Mouse (Mus musculus) hindbrain, embryonic 12.5 days (tissue): ENCODE results near the gene C2. TPM values are rescaled to one million over a fixed set of nuclear protein-coding genes. Genes with fewer than 3 reads are reported as not detected.

Experiments
- ATAC-seq: fragments of 200-750 bp; cut with Nextera tagmentation; 2 replicates; pipeline ENCODE4 v1.8.0; 2017; ENCODE audit warnings: moderate TSS enrichment; ENCODE audit not compliant: low FRiP score
- H3K27ac ChIP-seq: fragments of 300-500 bp; sonication (generic); 2 replicates; pipeline ENCODE4 v1.5.1; 2016; ENCODE audit warnings: mild to moderate bottlenecking
- H3K27me3 ChIP-seq: fragments of 300-500 bp; sonication (generic); 2 replicates; pipeline ENCODE4 v1.6.1; 2016; ENCODE audit warnings: mild to moderate bottlenecking
- H3K36me3 ChIP-seq: fragments of 300-500 bp; sonication (generic); 2 replicates; pipeline ENCODE4 v1.6.1; 2016; ENCODE audit warnings: mild to moderate bottlenecking
- H3K4me1 ChIP-seq: fragments of 300-500 bp; sonication (generic); 2 replicates; pipeline ENCODE4 v1.6.1; 2016
- H3K4me2 ChIP-seq: fragments of 300-500 bp; sonication (generic); replicated peaks from 2 replicates; pipeline ENCODE4 v1.6.1; 2016; ENCODE audit warnings: mild to moderate bottlenecking
- H3K4me3 ChIP-seq: fragments of 300-500 bp; sonication (generic); 2 replicates; pipeline ENCODE4 v1.5.1; 2016; ENCODE audit warnings: mild to moderate bottlenecking
- H3K9ac ChIP-seq: fragments of 300-500 bp; sonication (generic); 2 replicates; pipeline ENCODE4 v1.6.1; 2016; ENCODE audit warnings: mild to moderate bottlenecking, moderate library complexity
- H3K9me3 ChIP-seq: fragments of 300-500 bp; sonication (generic); replicated peaks from 2 replicates; pipeline ENCODE4 v1.6.1; 2016; ENCODE audit warnings: mild to moderate bottlenecking
- WGBS: fragments of 180-500 bp; shearing (Covaris S2); methylation state at CpG from one replicate; pipeline ENCODE4 v1.1.7; 2016; 5-methylcytosine and 5-hydroxymethylcytosine counted together
- polyA plus RNA-seq: library from polyadenylated mRNA; unstranded; fragments of >200 nt; fragmentation: Nextera tagmentation; extraction: Ambion mirVana; gene quantifications from 2 replicates; pipeline ENCODE4 v1.2.1, GENCODE M21; 2016

C2 gene
- polyA plus RNA-seq, 1 experiment from 2014 or later = 2.6 TPM

- Histone ChIP-seq H3K4me1 (no peaks in the 10 kb centered on the region), H3K4me2 (no peak overlapping the region), H3K27me3 (no peaks in the 10 kb centered on the region), H3K4me3 (no peak overlapping the region), H3K27ac (no peak overlapping the region), H3K36me3 (peaks cover 3% of the 10 kb centered on the region; the same call in 1 of the 2 replicates), H3K9me3 (no peaks in the 10 kb centered on the region), H3K9ac (no peak overlapping the region)
- WGBS = 68% methylated on average over 13 of the region's 13 CpGs
- ATAC-seq = no peak
These were observed 36.2 kb downstream of the C2 start for GRCm38 (mm10) chr17:34861704-34862415.

- Histone ChIP-seq H3K36me3 (peaks cover 14% of the 10 kb centered on the region), H3K27me3 (no peaks in the 10 kb centered on the region), H3K9ac (no peak overlapping the region), H3K27ac (no peak overlapping the region), H3K9me3 (no peaks in the 10 kb centered on the region), H3K4me2 (no peak overlapping the region), H3K4me3 (no peak overlapping the region), H3K4me1 (no peaks in the 10 kb centered on the region)
- ATAC-seq = no peak
- WGBS = 86% methylated on average over 9 of the region's 9 CpGs
These were observed 37.6 kb downstream of the C2 start for GRCm38 (mm10) chr17:34860514-34860913.

GRCm38 (mm10) chr17:34858670-34859069 lies 39.4 kb downstream of the C2 start:
- no peak overlapping the region for H3K4me2 ChIP-seq
- no peaks in the 10 kb centered on the region for H3K9me3 ChIP-seq
- WGBS = 91% methylated on average over 4 of the region's 4 CpGs
- no peak overlapping the region for H3K27ac ChIP-seq
- ATAC-seq = no peak
- H3K4me3 ChIP-seq = no peak overlapping the region
- H3K27me3 ChIP-seq = no peaks in the 10 kb centered on the region
- no peaks in the 10 kb centered on the region for H3K4me1 ChIP-seq
- H3K36me3 ChIP-seq = peaks cover 33% of the 10 kb centered on the region
- H3K9ac ChIP-seq = no peak overlapping the region

DNA sequence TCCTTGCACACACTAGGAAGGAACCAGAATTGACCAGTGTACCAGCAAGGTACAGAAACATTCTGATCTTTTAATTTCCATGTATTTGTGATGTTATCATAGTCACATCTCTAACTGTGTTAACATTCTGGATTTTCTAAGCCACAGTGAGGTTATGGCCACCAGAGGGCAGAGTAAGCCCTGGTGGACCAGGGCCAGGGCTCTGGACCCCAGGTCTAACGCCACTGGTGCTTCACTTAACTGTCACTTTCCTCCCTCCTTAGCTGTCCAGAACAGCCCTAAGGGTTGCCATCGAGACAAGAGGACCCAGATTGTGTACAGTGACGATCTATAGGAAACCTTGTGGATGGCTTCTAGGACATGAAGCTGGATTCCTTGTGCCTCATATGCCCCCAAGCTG lies 42.2 kb downstream of the C2 start:
- WGBS = 50% methylated on average over 3 of the region's 3 CpGs
- H3K27ac ChIP-seq = no peak overlapping the region
- H3K4me1 ChIP-seq = peaks cover 8% of the 10 kb centered on the region
- no peak overlapping the region for H3K4me3 ChIP-seq
- no peak overlapping the region for H3K9ac ChIP-seq
- peaks cover 49% of the 10 kb centered on the region for H3K36me3 ChIP-seq
- ATAC-seq = 0 out of 2 replicates have a peak, but pooled peaks have one; percentile 50
- H3K4me2 ChIP-seq = no peak overlapping the region
- no peaks in the 10 kb centered on the region for H3K27me3 ChIP-seq
- no peaks in the 10 kb centered on the region for H3K9me3 ChIP-seq

DNA sequence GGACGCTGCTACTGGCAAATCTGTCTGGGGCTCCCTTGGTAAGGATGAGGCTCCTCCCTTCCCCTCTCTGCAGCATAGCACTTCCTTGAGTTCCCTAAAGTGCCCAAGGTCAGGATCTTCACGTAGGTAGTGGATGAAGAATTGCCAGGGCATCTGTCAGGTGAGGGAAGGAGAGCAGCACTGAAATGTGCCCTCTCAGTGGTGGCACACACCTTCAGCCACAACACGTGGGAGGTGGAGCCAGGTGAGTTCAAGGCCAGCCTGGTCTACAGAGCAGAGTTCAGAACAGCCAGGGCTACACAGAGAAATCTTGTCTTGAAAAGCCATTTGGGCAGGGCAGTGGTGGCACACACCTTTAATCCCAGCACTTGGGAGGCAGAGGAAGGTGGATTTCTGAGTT lies 43.3 kb downstream of the C2 start:
- Histone ChIP-seq H3K9ac (no peak overlapping the region), H3K36me3 (peaks cover 49% of the 10 kb centered on the region), H3K27ac (no peak overlapping the region), H3K9me3 (no peaks in the 10 kb centered on the region), H3K4me1 (peaks cover 11% of the 10 kb centered on the region), H3K4me2 (no peak overlapping the region), H3K27me3 (no peaks in the 10 kb centered on the region), H3K4me3 (no peak overlapping the region)
- ATAC-seq = no peak
- 85% methylated on average over 3 of the region's 3 CpGs for WGBS

- H3K27me3 ChIP-seq = no peaks in the 10 kb centered on the region
- 72% methylated on average over 8 of the region's 8 CpGs for WGBS
- no peaks in the 10 kb centered on the region for H3K9me3 ChIP-seq
- no peak overlapping the region for H3K4me3 ChIP-seq
- peaks cover 49% of the 10 kb centered on the region for H3K36me3 ChIP-seq
- H3K4me2 ChIP-seq = no peak overlapping the region
- H3K9ac ChIP-seq = no peak overlapping the region
- ATAC-seq = no peak
- H3K4me1 ChIP-seq = peaks cover 20% of the 10 kb centered on the region
- H3K27ac ChIP-seq = no peak overlapping the region
These were observed 44.6 kb downstream of the C2 start for GRCm38 (mm10) chr17:34853511-34853910.

DNA sequence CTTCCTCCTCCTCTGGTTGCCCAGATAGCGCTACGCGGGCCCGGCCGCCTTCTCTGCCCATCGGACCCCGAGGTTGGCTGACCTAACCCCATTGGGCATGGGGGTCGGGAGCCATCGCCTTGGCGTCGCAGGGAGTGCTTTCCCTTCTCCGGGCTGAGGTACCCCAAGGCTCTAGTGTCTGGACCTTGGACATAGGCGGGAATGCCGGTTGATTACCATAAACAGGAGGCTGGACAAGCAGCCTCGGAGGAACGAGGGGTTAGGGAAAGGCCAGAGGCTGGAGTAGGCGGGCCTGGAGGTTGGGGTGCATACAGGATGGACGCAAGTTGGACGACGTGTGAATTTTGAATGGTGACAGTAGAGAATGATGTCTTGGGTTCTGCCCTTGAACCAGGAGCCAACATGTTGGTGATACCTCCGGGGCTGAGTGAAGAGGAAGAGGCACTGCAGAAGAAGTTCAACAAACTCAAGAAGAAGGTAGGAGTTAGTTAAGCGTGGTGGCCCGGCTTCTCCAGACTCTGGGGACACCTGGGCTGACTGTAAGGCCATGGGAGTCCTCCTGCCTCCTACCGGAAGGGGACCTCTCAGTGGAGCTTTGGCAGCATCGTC lies 47.4 kb downstream of the C2 start:
- no peak overlapping the region; the same call in 1 of the 2 replicates for H3K27ac ChIP-seq
- no peak for ATAC-seq
- peak overlapping the region; percentile 80 for H3K9ac ChIP-seq
- H3K27me3 ChIP-seq = no peaks in the 10 kb centered on the region
- WGBS = under 1% methylated on average over 25 of the region's 25 CpGs
- H3K9me3 ChIP-seq = no peaks in the 10 kb centered on the region
- H3K4me2 ChIP-seq = peak overlapping the region; percentile 94
- peaks cover 62% of the 10 kb centered on the region for H3K36me3 ChIP-seq
- peak overlapping the region; percentile 71 for H3K4me3 ChIP-seq
- H3K4me1 ChIP-seq = peaks cover 20% of the 10 kb centered on the region

GRCm38 (mm10) chr17:34849722-34850516 lies 48.1 kb downstream of the C2 start, which contains the start of the genes Skiv2l and Nelfe:
Gene Skiv2l (minus strand): TSS chr17:34850210.
Gene Nelfe (plus strand): TSS chr17:34850391.
- no peak within 1 kb of the TSS; the same call in 1 of the 2 replicates for H3K27ac ChIP-seq

DNA sequence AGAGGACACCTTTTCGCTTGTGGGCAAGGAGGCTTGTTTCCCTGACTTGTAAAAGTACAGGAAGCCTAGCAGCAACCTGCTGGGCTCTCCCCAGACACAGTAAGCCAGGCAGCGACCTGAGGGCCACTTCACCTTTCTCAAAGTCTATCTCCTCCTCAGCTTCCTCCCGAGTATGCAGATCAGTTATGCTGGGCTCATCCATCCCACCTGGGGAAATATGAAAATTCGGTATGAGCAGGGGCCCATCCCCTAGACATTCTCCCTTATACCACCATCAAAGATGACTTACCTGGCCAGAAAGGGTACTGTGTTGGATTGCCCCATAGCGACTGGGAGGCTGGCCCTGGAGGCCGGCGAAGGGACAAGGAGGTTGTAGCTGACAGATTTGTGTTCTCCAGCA lies 50.5 kb downstream of the C2 start:
- H3K27me3 ChIP-seq = no peaks in the 10 kb centered on the region

More at GRCm38 (mm10) chr17:34849722-34850516, 48.1 kb downstream of the C2 start, which contains the start of the genes Skiv2l and Nelfe:
- Histone ChIP-seq H3K27me3 (no peaks in the 10 kb centered on the region), H3K9me3 (no peaks in the 10 kb centered on the region), H3K9ac (peak within 1 kb of the TSS; percentile 80), H3K4me2 (peak within 1 kb of the TSS; percentile 94), H3K36me3 (peaks cover 62% of the 10 kb centered on the region), H3K4me1 (peaks cover 20% of the 10 kb centered on the region), H3K4me3 (peak within 1 kb of the TSS; percentile 71)
- peak; percentile 96 for ATAC-seq
- WGBS = under 1% methylated on average over 64 of the region's 65 CpGs

DNA sequence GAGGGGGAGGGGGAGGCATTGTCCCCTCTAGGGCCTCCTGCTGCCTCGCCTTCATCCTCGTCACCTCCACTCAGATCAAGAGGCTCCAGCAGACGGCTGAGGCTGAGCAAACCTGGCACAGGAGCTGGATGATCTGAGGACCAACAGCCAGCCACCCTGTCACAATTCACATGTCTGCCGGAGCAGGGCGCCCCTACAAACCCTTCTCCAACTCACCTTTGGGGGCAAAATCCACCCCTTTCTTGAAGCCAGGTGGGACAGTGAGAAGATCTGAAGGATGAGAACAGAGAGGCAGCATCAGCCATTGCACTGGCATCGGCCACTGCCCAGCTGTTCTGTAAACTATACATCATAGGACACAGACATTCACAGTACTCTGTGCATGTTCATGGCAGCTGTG lies 50.9 kb downstream of the C2 start:
- 87% methylated on average over 6 of the region's 6 CpGs for WGBS
- peaks cover 62% of the 10 kb centered on the region for H3K36me3 ChIP-seq
- no peak for ATAC-seq
- H3K27me3 ChIP-seq = no peaks in the 10 kb centered on the region
- H3K4me1 ChIP-seq = peaks cover 20% of the 10 kb centered on the region
- H3K4me2 ChIP-seq = no peak overlapping the region
- no peak overlapping the region for H3K27ac ChIP-seq
- no peak overlapping the region for H3K9ac ChIP-seq
- no peaks in the 10 kb centered on the region for H3K9me3 ChIP-seq
- no peak overlapping the region for H3K4me3 ChIP-seq

More for the DNA sequence above, 50.5 kb downstream of the C2 start:
- H3K27ac ChIP-seq = no peak overlapping the region
- H3K4me2 ChIP-seq = no peak overlapping the region
- H3K36me3 ChIP-seq = peaks cover 62% of the 10 kb centered on the region
- H3K4me3 ChIP-seq = no peak overlapping the region
- no peak for ATAC-seq
- H3K9me3 ChIP-seq = no peaks in the 10 kb centered on the region
- 92% methylated on average over 7 of the region's 7 CpGs for WGBS
- H3K9ac ChIP-seq = no peak overlapping the region
- peaks cover 20% of the 10 kb centered on the region for H3K4me1 ChIP-seq

DNA sequence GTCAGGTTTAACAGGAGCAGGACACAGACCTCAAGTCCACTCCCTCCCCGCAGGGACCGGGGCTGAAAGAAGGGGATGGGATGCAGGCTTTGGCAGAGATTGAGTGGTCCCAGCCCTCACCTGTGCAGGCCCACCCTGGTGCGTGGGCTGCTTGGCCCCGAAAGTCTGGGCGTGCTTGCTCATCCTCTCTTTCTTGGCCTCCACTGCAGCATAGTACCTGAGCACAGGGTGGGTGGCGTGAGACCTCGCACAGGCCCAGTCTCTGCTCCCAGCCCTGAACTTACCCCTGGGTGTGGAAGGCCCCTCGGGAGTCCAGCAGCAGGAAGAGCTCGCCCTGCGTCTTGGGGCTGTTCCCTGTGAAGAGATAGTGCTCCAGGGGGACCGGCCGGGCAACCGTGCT lies 53.2 kb downstream of the C2 start:
- Histone ChIP-seq H3K4me1 (peaks cover 9% of the 10 kb centered on the region), H3K27me3 (no peaks in the 10 kb centered on the region), H3K4me2 (no peak overlapping the region), H3K36me3 (peaks cover 83% of the 10 kb centered on the region), H3K4me3 (no peak overlapping the region), H3K27ac (no peak overlapping the region), H3K9ac (no peak overlapping the region), H3K9me3 (no peaks in the 10 kb centered on the region)
- no peak for ATAC-seq
- WGBS = 92% methylated on average over 13 of the region's 13 CpGs

DNA sequence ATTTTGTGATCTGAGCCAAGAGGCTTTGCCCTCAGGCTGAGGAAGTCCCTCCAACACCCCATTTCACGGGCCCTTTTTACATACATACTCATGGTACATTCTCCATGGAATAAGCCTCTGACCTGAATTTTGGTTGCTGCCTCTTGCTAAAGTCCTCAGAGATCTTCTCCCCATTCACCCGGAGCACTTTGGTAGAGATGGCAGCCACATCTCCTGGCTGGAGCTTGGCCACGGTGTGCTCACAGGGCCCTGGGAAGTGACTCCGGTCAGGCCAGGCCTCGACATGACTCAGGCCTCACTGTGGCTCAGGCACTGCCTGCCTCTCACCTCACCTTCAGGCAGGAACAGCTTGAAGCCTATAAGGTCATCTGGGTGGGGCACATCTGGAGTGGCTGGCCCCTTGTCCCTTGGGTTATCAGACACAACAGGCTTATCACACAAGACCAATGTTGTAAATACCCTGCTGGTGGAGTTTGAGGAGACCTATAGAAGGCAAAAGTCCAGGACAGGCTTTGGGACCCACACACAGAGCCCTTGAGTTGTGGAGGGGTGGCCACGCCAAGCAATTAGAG lies 57.2 kb downstream of the C2 start:
- no peak overlapping the region for H3K27ac ChIP-seq
- no peak overlapping the region for H3K9ac ChIP-seq
- ATAC-seq = no peak
- H3K4me1 ChIP-seq = peaks cover 21% of the 10 kb centered on the region
- 82% methylated on average over 6 of the region's 6 CpGs for WGBS
- no peaks in the 10 kb centered on the region for H3K27me3 ChIP-seq
- H3K9me3 ChIP-seq = no peaks in the 10 kb centered on the region
- H3K4me2 ChIP-seq = no peak overlapping the region
- H3K36me3 ChIP-seq = peaks cover 75% of the 10 kb centered on the region
- H3K4me3 ChIP-seq = no peak overlapping the region
